Mouse (Mus musculus): Measurements from ENCODE around the gene Myo1h. TPM values are rescaled to one million over a fixed set of nuclear protein-coding genes. Genes with fewer than 3 reads are reported as not detected.
A peak's percentile ranks its signal among the peaks of the same experiment; 100 is the strongest.

Gene Myo1h
- polyA plus RNA-seq, 1 experiment from 2014 or later: 0.45 TPM

DNA sequence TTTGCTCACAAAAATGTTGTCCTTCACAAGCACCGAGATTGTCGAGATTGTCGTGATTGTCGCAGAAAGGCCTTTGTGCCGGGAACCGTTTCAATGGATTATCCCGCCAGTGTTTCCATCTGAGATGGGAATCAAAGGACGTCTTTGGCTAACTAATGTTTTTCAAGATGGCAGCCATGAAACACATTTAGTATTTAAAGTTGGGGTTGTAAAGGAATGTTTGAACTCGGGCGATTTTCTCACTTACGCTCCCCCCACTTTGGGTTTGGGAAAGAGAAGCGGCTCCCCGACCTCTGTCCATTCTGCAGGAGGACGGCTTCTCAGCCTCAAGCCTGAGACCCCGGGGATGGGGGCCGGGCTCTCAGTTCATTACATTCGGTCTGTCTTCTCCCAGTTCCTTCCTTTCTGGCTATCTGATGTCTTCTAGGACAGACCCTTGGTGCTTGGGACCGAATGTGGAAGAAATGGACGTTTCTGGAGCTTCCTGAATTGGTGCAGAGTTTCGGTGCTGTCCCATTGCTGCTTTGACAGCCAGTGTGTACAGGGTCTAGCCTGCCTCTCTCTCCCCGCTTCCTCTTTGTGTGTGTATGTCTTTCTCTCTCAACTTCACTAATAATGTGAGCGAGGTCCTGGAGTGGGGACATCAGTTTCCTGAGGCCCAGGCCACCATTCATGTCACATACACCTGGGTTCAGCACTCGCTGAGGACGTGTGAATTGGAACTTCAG is 11.1 kb downstream of the Myo1h start:
- no peak overlapping the region for H3K4me3 ChIP-seq (ENCODE audit: low read depth, low read length)
- no peak overlapping the region for H3K27ac ChIP-seq (ENCODE audit: low read depth, low read length)
- no peak overlapping the region for H3K4me2 ChIP-seq
- DNase-seq (ENCODE audit: low spot score) (no peak), ATAC-seq (replicated peaks; ENCODE audit: low FRiP score) (no peak)
- no peaks in the 10 kb centered on the region for H3K36me3 ChIP-seq (ENCODE audit: control insufficient read depth, insufficient read depth, low read length)
- whole genome bisulfite sequencing: 76% methylated on average over 24 of the region's 24 CpGs
- H3K27me3 ChIP-seq (replicated peaks; ENCODE audit: control insufficient read depth, insufficient read depth, low read length): no peaks in the 10 kb centered on the region; the same call in 1 of the 2 replicates
- no peak overlapping the region for H3K9ac ChIP-seq (ENCODE audit: low read depth, low read length)
- no peaks in the 10 kb centered on the region for H3K9me3 ChIP-seq (ENCODE audit: control insufficient read depth, low read length)
- no peaks in the 10 kb centered on the region for H3K4me1 ChIP-seq (replicated peaks; ENCODE audit: control insufficient read depth, insufficient read depth, low read length)

DNA sequence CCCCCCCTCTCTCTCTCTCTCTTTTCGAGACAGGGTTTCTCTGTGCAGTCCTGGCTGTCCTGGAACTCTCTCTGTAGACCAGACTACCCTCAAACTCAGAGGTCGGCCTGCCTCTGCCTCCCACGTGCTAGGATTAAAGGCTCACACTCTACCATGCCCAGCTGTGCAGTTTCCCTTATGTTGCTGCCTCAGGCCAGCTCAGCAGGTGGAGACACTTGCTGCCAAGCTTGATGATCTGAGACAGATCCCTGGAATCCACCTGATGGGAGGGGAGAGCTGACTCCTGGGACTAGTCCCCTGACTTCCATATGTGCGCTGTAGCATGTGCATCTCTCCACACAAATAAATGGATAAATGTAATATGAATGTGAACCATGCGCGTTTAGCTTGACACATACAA is 14.2 kb downstream of the Myo1h start:
- H3K4me3 ChIP-seq (ENCODE audit: low read depth, low read length): no peak overlapping the region
- H3K4me2 ChIP-seq: no peak overlapping the region
- H3K27me3 ChIP-seq (replicated peaks; ENCODE audit: control insufficient read depth, insufficient read depth, low read length): no peaks in the 10 kb centered on the region; the same call in 1 of the 2 replicates
- H3K9me3 ChIP-seq (ENCODE audit: control insufficient read depth, low read length): no peaks in the 10 kb centered on the region
- H3K4me1 ChIP-seq (replicated peaks; ENCODE audit: control insufficient read depth, insufficient read depth, low read length): no peaks in the 10 kb centered on the region
- no peak overlapping the region for H3K27ac ChIP-seq (ENCODE audit: low read depth, low read length)
- no peak overlapping the region for H3K9ac ChIP-seq (ENCODE audit: low read depth, low read length)
- DNase-seq (ENCODE audit: low spot score) (no peak), ATAC-seq (replicated peaks; ENCODE audit: low FRiP score) (no peak)
- WGBS: 70% methylated on average over 6 of the region's 6 CpGs
- no peaks in the 10 kb centered on the region for H3K36me3 ChIP-seq (ENCODE audit: control insufficient read depth, insufficient read depth, low read length)

GRCm38 (mm10) chr5:114306496-114306895 is 17.5 kb downstream of the Myo1h start:
- no peaks in the 10 kb centered on the region for H3K9me3 ChIP-seq (ENCODE audit: control insufficient read depth, low read length)
- no peaks in the 10 kb centered on the region for H3K4me1 ChIP-seq (replicated peaks; ENCODE audit: control insufficient read depth, insufficient read depth, low read length)
- DNase-seq (ENCODE audit: low spot score) (no peak), ATAC-seq (replicated peaks; ENCODE audit: low FRiP score) (no peak)
- H3K9ac ChIP-seq (ENCODE audit: low read depth, low read length): no peak overlapping the region
- no peaks in the 10 kb centered on the region for H3K36me3 ChIP-seq (ENCODE audit: control insufficient read depth, insufficient read depth, low read length)
- WGBS: 66% methylated on average over 5 of the region's 5 CpGs
- H3K4me3 ChIP-seq (ENCODE audit: low read depth, low read length): no peak overlapping the region
- H3K4me2 ChIP-seq: no peak overlapping the region
- no peak overlapping the region for H3K27ac ChIP-seq (ENCODE audit: low read depth, low read length)
- no peaks in the 10 kb centered on the region; the same call in 1 of the 2 replicates for H3K27me3 ChIP-seq (replicated peaks; ENCODE audit: control insufficient read depth, insufficient read depth, low read length)

- no peak for ATAC-seq (replicated peaks; ENCODE audit: low FRiP score)
- Histone ChIP-seq H3K36me3 (ENCODE audit: control insufficient read depth, insufficient read depth, low read length) (no peaks in the 10 kb centered on the region), H3K4me2 (peak overlapping the region; percentile 49), H3K27ac (ENCODE audit: low read depth, low read length) (no peak overlapping the region), H3K9me3 (ENCODE audit: control insufficient read depth, low read length) (no peaks in the 10 kb centered on the region), H3K9ac (ENCODE audit: low read depth, low read length) (no peak overlapping the region), H3K4me1 (replicated peaks; ENCODE audit: control insufficient read depth, insufficient read depth, low read length) (no peaks in the 10 kb centered on the region), H3K4me3 (ENCODE audit: low read depth, low read length) (no peak overlapping the region), H3K27me3 (replicated peaks; ENCODE audit: control insufficient read depth, insufficient read depth, low read length) (no peaks in the 10 kb centered on the region; the same call in 1 of the 2 replicates)
- no peak for DNase-seq (ENCODE audit: low spot score)
- 49% methylated on average over 18 of the region's 18 CpGs for WGBS
Observed at GRCm38 (mm10) chr5:114308765-114309679, 20.1 kb downstream of the Myo1h start.

- no peak overlapping the region for H3K4me3 ChIP-seq (ENCODE audit: low read depth, low read length)
- no peak for DNase-seq (ENCODE audit: low spot score)
Observed at GRCm38 (mm10) chr5:114309680-114310036, 20.7 kb downstream of the Myo1h start.

GRCm38 (mm10) chr5:114323105-114323790 is 34.3 kb downstream of the Myo1h start:
- DNase-seq (ENCODE audit: low spot score): no peak
- no peak overlapping the region for H3K4me2 ChIP-seq

More at GRCm38 (mm10) chr5:114309680-114310036, 20.7 kb downstream of the Myo1h start:
- no peaks in the 10 kb centered on the region for H3K4me1 ChIP-seq (replicated peaks; ENCODE audit: control insufficient read depth, insufficient read depth, low read length)
- H3K9ac ChIP-seq (ENCODE audit: low read depth, low read length): no peak overlapping the region
- H3K9me3 ChIP-seq (ENCODE audit: control insufficient read depth, low read length): no peaks in the 10 kb centered on the region
- peak overlapping the region; percentile 49 for H3K4me2 ChIP-seq
- 63% methylated on average over 11 of the region's 11 CpGs for WGBS
- no peak overlapping the region for H3K27ac ChIP-seq (ENCODE audit: low read depth, low read length)
- H3K36me3 ChIP-seq (ENCODE audit: control insufficient read depth, insufficient read depth, low read length): no peaks in the 10 kb centered on the region
- H3K27me3 ChIP-seq (replicated peaks; ENCODE audit: control insufficient read depth, insufficient read depth, low read length): no peaks in the 10 kb centered on the region; the same call in 1 of the 2 replicates
- ATAC-seq (replicated peaks; ENCODE audit: low FRiP score): no peak

DNA sequence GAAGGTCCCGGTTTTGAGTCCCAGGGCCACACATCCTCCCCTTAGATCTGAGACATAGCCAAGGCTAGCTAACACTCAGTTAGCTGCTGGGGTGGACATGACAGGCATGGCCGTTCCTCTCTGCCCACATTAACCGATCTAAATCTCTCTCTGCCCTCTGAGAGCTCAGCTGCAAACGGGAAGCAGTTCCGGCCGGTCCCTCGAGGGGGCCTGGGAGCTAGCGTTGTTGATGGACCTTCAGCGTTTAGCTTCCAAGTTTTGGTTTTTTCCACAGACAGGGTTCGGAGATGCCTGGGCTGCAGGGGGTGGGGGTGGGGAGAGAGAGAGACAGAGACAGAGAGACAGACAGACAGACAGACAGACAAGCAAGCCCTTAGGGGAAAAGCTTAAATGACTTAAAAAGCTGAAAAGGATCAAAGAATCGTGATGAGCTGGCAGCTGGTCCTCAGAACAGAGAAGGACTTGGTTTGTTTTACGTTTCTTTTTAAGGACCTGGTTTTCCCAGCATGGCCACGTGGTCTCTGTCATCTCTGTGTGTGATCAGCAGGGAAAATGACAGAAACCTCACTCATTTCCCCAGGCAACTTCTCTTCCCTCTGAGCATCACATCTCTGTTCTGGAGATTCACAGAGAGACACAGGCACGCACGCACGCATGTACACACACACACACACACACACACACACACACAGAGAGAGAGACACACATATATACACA is 35.0 kb downstream of the Myo1h start:
- no peak overlapping the region for H3K9ac ChIP-seq (ENCODE audit: low read depth, low read length)
- no peak overlapping the region for H3K27ac ChIP-seq (ENCODE audit: low read depth, low read length)
- H3K9me3 ChIP-seq (ENCODE audit: control insufficient read depth, low read length): no peaks in the 10 kb centered on the region
- DNase-seq (ENCODE audit: low spot score): no peak
- no peak overlapping the region for H3K4me2 ChIP-seq
- H3K4me3 ChIP-seq (ENCODE audit: low read depth, low read length): no peak overlapping the region
- H3K27me3 ChIP-seq (replicated peaks; ENCODE audit: control insufficient read depth, insufficient read depth, low read length): no peaks in the 10 kb centered on the region; the same call in 1 of the 2 replicates
- H3K4me1 ChIP-seq (replicated peaks; ENCODE audit: control insufficient read depth, insufficient read depth, low read length): 0 out of 2 replicates have a peak, but pooled peaks cover 3% of the 10 kb centered on the region
- H3K36me3 ChIP-seq (ENCODE audit: control insufficient read depth, insufficient read depth, low read length): no peaks in the 10 kb centered on the region
- no peak for ATAC-seq (replicated peaks; ENCODE audit: low FRiP score)
- 25% methylated on average over 16 of the region's 16 CpGs for WGBS

More at GRCm38 (mm10) chr5:114323105-114323790, 34.3 kb downstream of the Myo1h start:
- no peaks in the 10 kb centered on the region; the same call in 1 of the 2 replicates for H3K27me3 ChIP-seq (replicated peaks; ENCODE audit: control insufficient read depth, insufficient read depth, low read length)
- H3K9ac ChIP-seq (ENCODE audit: low read depth, low read length): no peak overlapping the region
- no peak overlapping the region for H3K27ac ChIP-seq (ENCODE audit: low read depth, low read length)
- WGBS: 46% methylated on average over 25 of the region's 25 CpGs
- no peak for ATAC-seq (replicated peaks; ENCODE audit: low FRiP score)
- no peaks in the 10 kb centered on the region for H3K9me3 ChIP-seq (ENCODE audit: control insufficient read depth, low read length)
- H3K4me1 ChIP-seq (replicated peaks; ENCODE audit: control insufficient read depth, insufficient read depth, low read length): 0 out of 2 replicates have a peak, but pooled peaks cover 3% of the 10 kb centered on the region
- H3K36me3 ChIP-seq (ENCODE audit: control insufficient read depth, insufficient read depth, low read length): no peaks in the 10 kb centered on the region
- H3K4me3 ChIP-seq (ENCODE audit: low read depth, low read length): no peak overlapping the region

- no peak overlapping the region for H3K27ac ChIP-seq (ENCODE audit: low read depth, low read length)
- WGBS: 56% methylated on average over 5 of the region's 5 CpGs
- no peak overlapping the region for H3K9ac ChIP-seq (ENCODE audit: low read depth, low read length)
- no peaks in the 10 kb centered on the region for H3K4me1 ChIP-seq (replicated peaks; ENCODE audit: control insufficient read depth, insufficient read depth, low read length)
- H3K4me3 ChIP-seq (ENCODE audit: low read depth, low read length): no peak overlapping the region
- H3K4me2 ChIP-seq: no peak overlapping the region
- H3K36me3 ChIP-seq (ENCODE audit: control insufficient read depth, insufficient read depth, low read length): no peaks in the 10 kb centered on the region
- ATAC-seq (replicated peaks; ENCODE audit: low FRiP score): no peak
- H3K9me3 ChIP-seq (ENCODE audit: control insufficient read depth, low read length): no peaks in the 10 kb centered on the region
- DNase-seq (ENCODE audit: low spot score): no peak
- no peaks in the 10 kb centered on the region for H3K27me3 ChIP-seq (replicated peaks; ENCODE audit: control insufficient read depth, insufficient read depth, low read length)
Observed at GRCm38 (mm10) chr5:114342996-114343395, 54.0 kb downstream of the Myo1h start.

Measured in liver, embryonic 11.5 days (tissue).